Mouse (Mus musculus) lung, adult 2 months (tissue): ENCODE results near the gene Taok3.

Experiments used
- CTCF ChIP-seq: fragments of 200-500 bp; IDR thresholded peaks from 2 replicates; pipeline ENCODE4 v1.5.1; 2011; ENCODE audit warnings: mild to moderate bottlenecking, low read length, control low read depth; ENCODE audit not compliant: insufficient read depth
- POLR2A ChIP-seq: fragments of 200-500 bp; IDR thresholded peaks from 2 replicates; pipeline ENCODE4 v1.6.1; 2011; ENCODE audit warnings: low read depth, mild to moderate bottlenecking, control low read depth, low read length, borderline replicate concordance; ENCODE audit errors: extremely low read depth

- TF ChIP-seq CTCF, result no peak
- TF ChIP-seq POLR2A, result no peak
Measured at GRCm38 (mm10) chr5:117277784-117278183, 157.9 kb downstream of the Taok3 start.
